Mouse (Mus musculus) cerebellum, adult 9-10 months (tissue): Measurements from ENCODE around the gene Agl.
A peak's percentile ranks its signal among the peaks of the same experiment; 100 is the strongest.
"Not testable (repeated sequence)": the region's sequence is repeated elsewhere in the genome, so short reads cannot be mapped to it uniquely, and the experiment has no call there.

Experiments used
- DNase-seq: peaks from one replicate; pipeline ENCODE4 v3.0.0; 2022

Gene Agl

GRCm38 (mm10) chr3:116815916-116816315 lies 8.0 kb upstream of the Agl start:
- no peak for DNase-seq

- no peak for DNase-seq
Measured at GRCm38 (mm10) chr3:116815305-116815797, 7.4 kb upstream of the Agl start.

- DNase-seq: no peak
Measured at GRCm38 (mm10) chr3:116812946-116813345, 5.0 kb upstream of the Agl start.

GRCm38 (mm10) chr3:116810351-116810750 lies 2.4 kb upstream of the Agl start:
- DNase-seq: not testable (repeated sequence)

- no peak for DNase-seq
Measured at GRCm38 (mm10) chr3:116809221-116809620, 1.3 kb upstream of the Agl start.

GRCm38 (mm10) chr3:116808507-116809217 lies 696 bp upstream of the Agl start:
- DNase-seq: no peak

- DNase-seq: no peak
Measured at GRCm38 (mm10) chr3:116805866-116806265, 2.1 kb downstream of the Agl start.

- no peak for DNase-seq
Measured at GRCm38 (mm10) chr3:116804746-116805285, 3.1 kb downstream of the Agl start.

GRCm38 (mm10) chr3:116801755-116802154 lies 6.2 kb downstream of the Agl start:
- no peak for DNase-seq

- DNase-seq: no peak
Measured at GRCm38 (mm10) chr3:116798821-116799510, 9.0 kb downstream of the Agl start.

GRCm38 (mm10) chr3:116788851-116789250 lies 19.1 kb downstream of the Agl start:
- DNase-seq: no peak

GRCm38 (mm10) chr3:116786543-116786942 lies 21.4 kb downstream of the Agl start:
- no peak for DNase-seq

GRCm38 (mm10) chr3:116785820-116786219 lies 22.1 kb downstream of the Agl start:
- no peak for DNase-seq

GRCm38 (mm10) chr3:116784811-116785210 lies 23.2 kb downstream of the Agl start:
- no peak for DNase-seq

GRCm38 (mm10) chr3:116784290-116784689 lies 23.7 kb downstream of the Agl start:
- DNase-seq: no peak

- DNase-seq: no peak
Measured at GRCm38 (mm10) chr3:116776961-116777360, 31.0 kb downstream of the Agl start.

GRCm38 (mm10) chr3:116773836-116774235 lies 34.1 kb downstream of the Agl start:
- DNase-seq: no peak

GRCm38 (mm10) chr3:116771597-116771996 lies 36.4 kb downstream of the Agl start:
- no peak for DNase-seq

- not testable (repeated sequence) for DNase-seq
Measured at GRCm38 (mm10) chr3:116766963-116767362, 41.0 kb downstream of the Agl start.

GRCm38 (mm10) chr3:116752818-116753217 lies 55.1 kb downstream of the Agl start:
- no peak for DNase-seq

GRCm38 (mm10) chr3:116751191-116751860 lies 56.6 kb downstream of the Agl start:
- peak; percentile 64 for DNase-seq

- no peak for DNase-seq
Measured at GRCm38 (mm10) chr3:116748391-116749170, 59.4 kb downstream of the Agl start.

- not testable (repeated sequence) for DNase-seq
Measured at GRCm38 (mm10) chr3:116747648-116748047, 60.3 kb downstream of the Agl start.
